Mouse (Mus musculus) T-helper 17 cell (primary cell): ENCODE data around the gene Nmt1.

Experiments
- in situ Hi-C, 2 experiments: fragments of 300-600 bp; cut with MboI, MseI; formaldehyde crosslinking; loops; 1 replicate in 1 of 2; 2 replicates in 1 of 2; pipeline ENCODE4 v1.15.1; 2025; ENCODE audit warnings: high pct_unique_total_duplicates in 2 of 2

Gene Nmt1

GRCm38 (mm10) chr11:103005254-103005981 lies 22.6 kb upstream of the Nmt1 start:
- in situ Hi-C loops = no loop called here

DNA sequence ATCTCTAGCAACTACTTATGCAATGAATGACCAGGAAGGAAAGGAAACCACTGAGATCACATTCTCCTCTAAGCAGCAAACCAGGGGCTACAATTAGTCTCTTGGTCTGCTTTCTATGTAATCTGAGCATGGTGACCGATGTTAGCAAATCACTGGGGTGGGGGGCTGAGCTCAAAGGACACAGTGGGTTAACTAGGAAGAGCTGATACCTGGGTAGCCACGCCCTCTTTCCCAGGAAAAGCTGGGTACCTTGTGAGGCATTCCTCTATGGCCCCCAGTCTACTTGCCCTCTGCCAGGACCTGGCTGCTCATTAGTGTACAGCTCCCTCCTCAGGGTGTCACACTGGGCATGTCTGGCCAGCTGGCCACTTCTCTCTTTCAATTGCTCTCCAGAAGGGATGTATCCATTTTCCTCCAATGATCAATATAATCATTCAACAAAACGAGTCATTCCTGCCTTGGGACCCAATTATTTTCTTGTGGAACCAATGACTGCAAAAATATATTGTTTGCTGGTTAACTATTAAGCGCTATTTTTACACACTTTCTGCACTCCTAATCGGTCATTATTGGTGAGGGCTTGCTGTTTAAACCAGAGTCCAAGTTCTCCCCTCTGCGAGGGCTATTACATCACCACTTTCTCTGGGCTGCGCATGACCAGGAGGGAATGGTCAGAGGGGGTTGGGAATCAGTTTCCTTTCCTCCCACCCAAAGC lies 21.5 kb upstream of the Nmt1 start:
- in situ Hi-C loops = no loop called here

DNA sequence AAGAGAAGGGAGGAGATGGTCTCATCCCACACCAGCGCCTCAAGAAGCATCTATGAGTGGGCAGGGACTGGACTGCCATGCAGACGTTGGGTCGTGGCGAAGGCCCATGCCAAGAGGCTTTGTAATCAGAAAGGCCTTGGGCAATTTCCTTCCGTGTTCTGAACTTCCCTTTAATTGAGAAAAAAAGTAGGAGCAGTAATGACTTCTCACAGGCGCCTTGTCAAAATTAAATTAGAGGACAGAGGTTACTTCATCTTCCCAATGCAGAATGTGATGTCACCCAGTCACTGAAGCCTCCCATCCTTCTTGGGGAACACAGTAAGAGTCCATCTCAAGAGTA lies 21.0 kb upstream of the Nmt1 start:
- in situ Hi-C loops = no loop called here

DNA sequence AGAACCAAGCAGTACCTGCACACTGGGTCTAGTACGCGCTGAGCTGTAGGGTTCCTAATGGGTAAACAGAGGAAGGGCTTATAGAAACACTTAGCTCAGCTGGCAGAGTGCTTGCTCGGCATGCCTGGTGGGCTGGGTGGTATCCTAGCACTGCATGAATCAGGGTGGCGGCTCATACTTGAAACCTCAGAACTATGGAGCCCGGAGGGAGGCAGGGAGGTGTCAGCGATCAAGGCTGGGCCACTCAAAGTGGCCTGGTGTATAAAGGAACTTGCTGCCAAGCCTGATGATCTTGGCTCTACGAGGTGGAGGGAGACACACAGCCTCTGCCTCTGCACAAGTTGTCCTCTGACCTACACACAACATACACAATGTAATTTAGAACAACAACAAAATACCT lies 19.4 kb upstream of the Nmt1 start:
- in situ Hi-C loops = no loop called here

DNA sequence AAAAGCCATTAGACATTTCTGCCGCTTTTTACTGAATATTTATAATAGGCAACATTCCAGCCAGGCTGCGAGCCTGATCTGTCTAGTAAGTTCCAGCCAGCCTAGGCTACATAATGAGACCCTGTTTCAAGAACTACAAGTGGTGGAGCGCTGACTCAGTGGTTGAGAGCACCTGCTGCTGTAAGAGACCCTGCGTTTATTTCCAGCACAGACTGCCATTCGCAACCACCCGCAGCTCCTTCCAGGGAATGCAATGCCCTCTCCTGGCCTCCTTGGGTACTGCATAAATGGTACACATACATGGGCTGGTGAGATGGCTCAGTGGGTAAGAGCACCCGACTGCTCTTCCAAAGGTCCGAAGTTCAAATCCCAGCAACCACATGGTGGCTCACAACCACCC lies 18.8 kb upstream of the Nmt1 start:
- in situ Hi-C loops = no loop called here

DNA sequence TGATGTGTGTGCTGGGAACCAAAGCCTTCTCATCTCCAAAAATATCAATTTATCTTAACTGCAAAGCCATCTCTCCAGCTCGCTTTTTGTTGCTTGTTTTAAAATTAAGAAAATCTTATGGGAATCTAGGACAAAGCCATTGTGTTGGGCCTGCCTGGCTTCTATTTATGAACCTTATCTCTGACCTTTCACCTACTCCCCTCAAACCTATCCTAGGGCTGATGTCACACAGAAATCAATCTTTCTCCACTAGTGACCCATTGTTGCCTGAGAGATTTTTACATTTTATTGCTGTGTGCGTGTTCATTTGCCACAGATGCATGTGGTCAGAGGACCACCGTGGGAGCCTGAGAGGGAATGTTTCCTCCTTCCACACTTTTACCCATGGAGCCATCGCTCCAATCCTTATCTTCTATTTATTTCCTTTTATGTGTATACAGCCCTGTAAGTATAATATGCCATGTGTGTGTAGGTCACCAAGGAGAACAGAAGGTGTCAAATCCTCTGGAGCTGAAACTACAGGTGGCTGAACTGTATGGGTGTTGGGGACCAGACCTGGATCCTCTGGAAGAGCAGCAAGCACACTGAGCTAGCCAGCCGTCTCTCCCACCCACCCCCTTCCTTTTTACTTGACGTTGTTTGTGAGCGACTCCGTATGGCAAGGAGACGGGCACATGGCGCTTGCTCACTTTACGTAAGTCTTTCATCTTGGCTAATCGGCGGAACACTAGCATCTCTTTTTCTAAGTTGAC lies 17.4 kb upstream of the Nmt1 start:
- in situ Hi-C loops = no loop called here

- in situ Hi-C loops = no loop called here
Observed at GRCm38 (mm10) chr11:103011206-103011497, 16.8 kb upstream of the Nmt1 start.

DNA sequence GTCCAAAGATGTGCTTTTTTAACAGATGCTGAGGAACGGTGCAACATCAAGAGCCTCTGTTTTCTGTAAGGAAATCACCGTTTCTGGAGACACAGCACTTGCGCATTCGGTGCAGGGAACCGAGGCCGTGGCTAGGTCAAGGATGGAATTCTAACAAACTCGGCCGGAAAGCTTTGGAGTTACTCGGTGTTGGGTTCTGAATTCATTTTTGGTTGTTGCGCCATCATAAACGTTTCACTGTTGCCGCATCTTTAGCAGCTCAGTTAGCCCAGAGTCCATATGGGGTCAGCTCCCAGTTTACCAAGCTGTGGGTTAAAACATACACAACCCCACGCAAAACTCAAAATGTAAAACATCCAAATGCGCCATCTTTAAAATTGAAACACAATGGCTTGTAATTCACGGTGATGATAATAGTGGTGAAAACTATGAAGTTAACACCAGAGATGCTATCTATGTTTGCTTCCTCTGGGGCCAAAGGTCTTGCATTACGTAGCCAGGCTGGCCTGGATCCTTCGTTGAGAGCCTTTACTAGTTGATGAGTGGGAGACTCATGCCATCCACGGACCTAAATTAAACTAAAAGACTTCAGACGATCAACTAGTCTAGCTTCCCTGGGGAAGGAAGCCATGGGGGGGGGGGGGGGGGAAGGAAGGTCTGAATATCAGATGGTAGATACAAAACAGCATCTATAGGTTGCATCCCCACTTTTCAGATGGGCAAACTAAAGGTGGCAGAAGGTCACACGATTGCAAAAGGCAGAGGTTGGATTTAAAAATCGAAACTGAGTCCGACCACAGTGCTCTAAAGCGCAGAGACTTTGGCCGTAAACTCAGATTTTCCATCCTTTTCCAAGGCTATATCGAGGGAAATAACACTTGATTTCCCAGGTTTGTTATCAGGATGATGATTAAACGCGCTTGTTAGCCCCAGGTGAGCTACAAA lies 11.8 kb upstream of the Nmt1 start:
- in situ Hi-C loops = no loop called here

GRCm38 (mm10) chr11:103016930-103017329 lies 11.1 kb upstream of the Nmt1 start:
- in situ Hi-C loops = no loop called here

DNA sequence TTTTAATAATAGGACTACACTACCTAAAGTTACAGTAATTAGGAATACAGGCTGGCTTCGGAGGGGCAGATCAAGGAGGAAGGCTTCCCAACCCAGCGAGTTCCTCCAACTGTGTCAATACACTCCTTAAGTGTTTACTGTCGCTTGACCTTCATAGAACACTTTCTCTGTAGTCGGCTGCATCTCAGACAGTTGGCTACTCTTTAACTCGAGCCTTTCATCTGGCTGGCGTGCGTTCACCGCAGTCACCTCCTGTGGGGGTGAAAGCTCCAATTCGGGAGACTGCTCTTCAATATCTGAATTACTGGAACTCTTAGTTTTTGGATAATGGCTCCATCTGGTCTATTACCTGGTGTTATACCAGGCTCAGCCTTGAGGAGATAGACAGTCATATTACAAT lies 10.3 kb upstream of the Nmt1 start:
- in situ Hi-C loops = no loop called here

DNA sequence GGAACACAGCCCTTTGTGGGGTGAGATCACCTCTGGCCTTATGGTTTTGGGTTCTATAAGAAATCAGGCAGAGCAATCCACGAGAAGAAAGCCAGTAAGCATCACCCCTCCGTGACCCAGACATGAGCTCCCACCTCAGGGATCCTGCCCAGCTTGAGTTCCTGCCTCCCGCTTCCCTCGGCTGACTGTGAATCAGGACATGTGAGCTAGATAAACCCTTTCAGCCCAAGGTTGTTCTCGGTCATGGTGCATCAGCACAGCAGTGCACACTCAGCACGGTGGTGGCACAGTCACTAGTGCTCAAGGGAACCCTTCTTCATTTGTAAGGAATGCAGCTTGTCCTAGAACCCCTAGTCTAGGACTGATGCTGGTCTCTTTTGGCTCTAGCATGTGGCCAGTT lies 9.1 kb upstream of the Nmt1 start:
- in situ Hi-C loops = no loop called here

- in situ Hi-C loops = no loop called here
Observed at GRCm38 (mm10) chr11:103019325-103019724, 8.7 kb upstream of the Nmt1 start.

- in situ Hi-C loops = loop anchor here in 1 of 2 experiments (10.0 kb wide), 1 partner anchor 674 kb away; the partner anchor contains the start of gene Gosr2
Observed at GRCm38 (mm10) chr11:103020713-103021335, 7.2 kb upstream of the Nmt1 start.

- in situ Hi-C loops = loop anchor here in 1 of 2 experiments (10.0 kb wide), 1 partner anchor 671 kb away; the partner anchor contains the start of gene Gosr2
Observed at GRCm38 (mm10) chr11:103023974-103024373, 4.0 kb upstream of the Nmt1 start.

DNA sequence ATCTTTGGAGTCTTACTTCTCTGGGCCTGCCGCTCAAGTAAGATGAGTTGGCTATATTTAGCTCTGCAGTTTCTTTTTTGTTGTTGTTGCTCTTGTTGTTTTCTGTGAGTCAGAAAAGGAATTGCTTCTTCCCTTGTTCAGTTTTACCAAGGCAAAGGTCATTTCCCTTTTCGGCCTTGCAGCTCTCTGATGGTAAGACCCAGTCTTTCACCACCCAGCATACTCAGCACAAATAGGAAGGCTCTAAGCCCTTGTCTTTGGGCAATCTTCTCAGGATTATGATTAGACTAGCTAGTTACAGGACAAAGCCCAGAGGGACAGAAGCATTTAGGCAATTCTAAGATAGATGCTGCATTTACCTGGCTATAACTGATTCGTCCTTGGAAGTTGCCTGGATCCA lies 1.1 kb upstream of the Nmt1 start:
- in situ Hi-C loops = loop anchor here in 1 of 2 experiments (10.0 kb wide), 1 partner anchor 668 kb away; the partner anchor contains the start of gene Gosr2

GRCm38 (mm10) chr11:103027570-103028175 lies 317 bp upstream of the Nmt1 start:
- in situ Hi-C loops = loop anchor here in 1 of 2 experiments (10.0 kb wide), 1 partner anchor 667 kb away; the partner anchor contains the start of gene Gosr2

GRCm38 (mm10) chr11:103033030-103033429 lies 5.0 kb downstream of the Nmt1 start:
- in situ Hi-C loops = no loop called here

DNA sequence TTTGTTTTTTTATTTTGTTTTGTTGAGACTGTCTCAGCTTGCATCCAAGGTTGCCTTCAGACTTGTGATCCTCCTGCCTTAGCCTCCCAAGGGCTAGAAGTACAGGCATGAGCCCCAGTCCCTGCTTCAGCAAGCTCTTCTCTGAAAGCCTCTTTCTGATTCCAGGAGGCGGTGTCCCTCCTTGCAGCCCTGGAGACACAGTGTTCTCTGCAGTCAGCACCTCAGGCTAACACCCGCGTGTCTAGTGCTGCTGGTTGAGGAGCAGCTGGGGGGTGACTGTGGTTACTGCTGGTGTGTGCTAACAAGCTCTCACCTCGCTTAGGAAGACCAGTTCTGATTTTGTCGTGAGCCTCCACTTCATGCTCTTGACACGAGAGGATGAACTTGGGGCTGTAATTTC lies 7.0 kb downstream of the Nmt1 start:
- in situ Hi-C loops = no loop called here

- in situ Hi-C loops = no loop called here
Observed at GRCm38 (mm10) chr11:103036881-103037465, 9.0 kb downstream of the Nmt1 start.

GRCm38 (mm10) chr11:103038037-103038436 lies 10.0 kb downstream of the Nmt1 start:
- in situ Hi-C loops = no loop called here
